Mouse (Mus musculus) midbrain, postnatal 0 days (tissue): ENCODE results near the gene Slc22a16. TPM values are rescaled to one million over a fixed set of nuclear protein-coding genes. Genes with fewer than 3 reads are reported as not detected.

Experiments
- ATAC-seq: fragments of 200-750 bp; cut with Nextera tagmentation; 2 replicates; pipeline ENCODE4 v1.8.0; 2017; ENCODE audit warnings: moderate number of reproducible peaks, mild to moderate bottlenecking, moderate TSS enrichment, moderate library complexity; ENCODE audit not compliant: low FRiP score
- DNase-seq: peaks from one replicate; pipeline ENCODE4 v3.0.0-alpha.2; 2015; ENCODE audit warnings: low spot score
- H3K27ac ChIP-seq: fragments of 300-500 bp; sonication (generic); 2 replicates; pipeline ENCODE4 v1.5.1; 2014; ENCODE audit warnings: low read depth, mild to moderate bottlenecking, low read length, mixed read lengths
- H3K27me3 ChIP-seq: fragments of 300-500 bp; sonication (generic); 2 replicates; pipeline ENCODE4 v1.6.1; 2014; ENCODE audit warnings: low read length, control low read depth, mixed read lengths; ENCODE audit not compliant: insufficient read depth
- H3K36me3 ChIP-seq: fragments of 300-500 bp; sonication (generic); 2 replicates; pipeline ENCODE4 v1.6.1; 2014; ENCODE audit warnings: low read length, control low read depth, mixed read lengths; ENCODE audit not compliant: insufficient read depth
- H3K4me1 ChIP-seq: fragments of 300-500 bp; sonication (generic); 2 replicates; pipeline ENCODE4 v1.6.1; 2014; ENCODE audit warnings: mild to moderate bottlenecking, control low read depth, antibody characterized with exemption, low read length, mixed read lengths; ENCODE audit not compliant: insufficient read depth
- H3K4me2 ChIP-seq: fragments of 300-500 bp; sonication (generic); 2 replicates; pipeline ENCODE4 v1.6.1; 2014; ENCODE audit warnings: low read depth, mild to moderate bottlenecking, low read length, mixed read lengths; ENCODE audit not compliant: poor library complexity, severe bottlenecking
- H3K4me3 ChIP-seq: fragments of 300-500 bp; sonication (generic); 2 replicates; pipeline ENCODE4 v1.5.1; 2014; ENCODE audit warnings: low read depth, mild to moderate bottlenecking, low read length, moderate library complexity
- H3K9ac ChIP-seq: fragments of 300-500 bp; sonication (generic); replicated peaks from 2 replicates; pipeline ENCODE4 v1.6.1; 2014; ENCODE audit warnings: mild to moderate bottlenecking, low read length, moderate library complexity, mixed read lengths; ENCODE audit not compliant: poor library complexity, severe bottlenecking
- H3K9me3 ChIP-seq: fragments of 300-500 bp; sonication (generic); 2 replicates; pipeline ENCODE4 v1.6.1; 2016; ENCODE audit warnings: low read length, control low read depth
- CTCF ChIP-seq: IDR thresholded peaks from 2 replicates; pipeline ENCODE4 v1.5.1; 2016; ENCODE audit warnings: antibody characterized with exemption, mild to moderate bottlenecking
- WGBS: fragments of 180-500 bp; shearing (Covaris S2); extraction: QIAGEN DNeasy Blood & Tissue Kit; methylation state at CpG from one replicate; pipeline ENCODE4 v1.1.7; 2014; 5-methylcytosine and 5-hydroxymethylcytosine counted together
- polyA plus RNA-seq: library from polyadenylated mRNA; unstranded; fragments of >200 nt; fragmentation: Nextera tagmentation; extraction: Ambion mirVana; gene quantifications from 2 replicates; pipeline ENCODE4 v1.2.1, GENCODE M21; 2015
- total RNA-seq: library from RNA; depleted of rRNA; stranded (reverse); fragments of >200 nt; gene quantifications from 2 replicates; pipeline ENCODE4 v1.2.3, GENCODE M21; 2014

Gene Slc22a16
- total and polyA plus RNA-seq, 2 experiments from 2014 or later, result not detected

DNA sequence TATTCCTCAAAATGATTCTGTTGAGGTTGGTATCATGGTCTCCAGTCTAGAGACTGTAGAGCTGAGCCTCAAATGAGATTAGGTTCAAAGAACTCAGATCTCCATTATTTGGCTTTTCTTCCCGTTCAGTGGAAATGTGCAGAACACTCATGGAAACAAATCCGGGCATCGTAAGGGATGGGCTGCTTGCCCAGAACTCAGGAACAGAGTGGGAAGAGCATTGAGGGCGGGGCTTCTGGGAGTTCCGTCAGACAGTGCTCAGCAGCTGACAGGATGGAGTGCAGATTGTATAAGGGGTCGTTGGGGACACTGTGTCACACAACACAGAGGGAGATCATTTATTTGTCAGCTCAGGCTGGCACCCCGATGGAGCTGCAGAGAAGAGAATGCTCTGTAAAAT, 22.1 kb downstream of the Slc22a16 start:
- TF ChIP-seq CTCF, result no peak
- ATAC-seq (no peak), DNase-seq (no peak)
- H3K4me1 ChIP-seq, result no peaks in the 10 kb centered on the region
- WGBS, result 58% methylated on average over 7 of the region's 7 CpGs
- no peak overlapping the region for H3K4me3 ChIP-seq
- no peaks in the 10 kb centered on the region for H3K9me3 ChIP-seq
- H3K4me2 ChIP-seq, result no peak overlapping the region
- no peaks in the 10 kb centered on the region for H3K27me3 ChIP-seq
- H3K9ac ChIP-seq, result no peak overlapping the region
- no peak overlapping the region for H3K27ac ChIP-seq
- H3K36me3 ChIP-seq, result no peaks in the 10 kb centered on the region

DNA sequence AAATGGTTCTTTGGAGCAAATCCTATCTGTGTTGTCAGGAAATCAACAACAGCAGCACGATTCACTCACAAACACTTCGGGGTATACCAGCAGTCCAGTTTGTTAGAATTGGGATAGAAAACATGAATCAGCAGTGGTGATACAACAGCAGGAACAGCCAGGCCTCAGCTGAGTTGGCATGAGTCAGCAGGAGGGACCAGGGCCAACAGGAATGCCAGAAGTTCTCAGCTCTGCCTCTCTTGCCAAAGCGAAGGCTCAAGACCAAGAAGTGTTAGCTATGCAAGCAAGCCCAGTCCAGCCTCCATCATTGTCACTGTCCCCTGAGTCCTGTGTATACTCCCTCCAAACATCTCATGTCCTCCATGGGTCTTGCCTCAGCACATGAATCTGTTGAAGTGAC, 27.0 kb downstream of the Slc22a16 start:
- ATAC-seq, result no peak
- WGBS, result 95% methylated on average over 3 of the region's 3 CpGs
- H3K27me3 ChIP-seq, result no peaks in the 10 kb centered on the region
- H3K27ac ChIP-seq, result no peak overlapping the region
- H3K36me3 ChIP-seq, result no peaks in the 10 kb centered on the region
- H3K4me2 ChIP-seq, result no peak overlapping the region
- DNase-seq, result no peak
- no peaks in the 10 kb centered on the region for H3K4me1 ChIP-seq
- no peaks in the 10 kb centered on the region for H3K9me3 ChIP-seq
- TF ChIP-seq CTCF, result no peak
- no peak overlapping the region for H3K4me3 ChIP-seq
- no peak overlapping the region for H3K9ac ChIP-seq

- peak; percentile 66 for TF ChIP-seq CTCF
- no peak overlapping the region for H3K27ac ChIP-seq
- 37% methylated on average over 6 of the region's 6 CpGs for WGBS
- ATAC-seq (no peak), DNase-seq (peak; percentile 62)
- no peaks in the 10 kb centered on the region for H3K27me3 ChIP-seq
- H3K9ac ChIP-seq, result no peak overlapping the region
- H3K9me3 ChIP-seq, result 0 out of 2 replicates have a peak, but pooled peaks cover 5% of the 10 kb centered on the region
- no peak overlapping the region for H3K4me2 ChIP-seq
- no peaks in the 10 kb centered on the region for H3K36me3 ChIP-seq
- no peak overlapping the region for H3K4me3 ChIP-seq
- no peaks in the 10 kb centered on the region for H3K4me1 ChIP-seq
Measured at GRCm38 (mm10) chr10:40604706-40605394, 34.7 kb downstream of the Slc22a16 start.

DNA sequence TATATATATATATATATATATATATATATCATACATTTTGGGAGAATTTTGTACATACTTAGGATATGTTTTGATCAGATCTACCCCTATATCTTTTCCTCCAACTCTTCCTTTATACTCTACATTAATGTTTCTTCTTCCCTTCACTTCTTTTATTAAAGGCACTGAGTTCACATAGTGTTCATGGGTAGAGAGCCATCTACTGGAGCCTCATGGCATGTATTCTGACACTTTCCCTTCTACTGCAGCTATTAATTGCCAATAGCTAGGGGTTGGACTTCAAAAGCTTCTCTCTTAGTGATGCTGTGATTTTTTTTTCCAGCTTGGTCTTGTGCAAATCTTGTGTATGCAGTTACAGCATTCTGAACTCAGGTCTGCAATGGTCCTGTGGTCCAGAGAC, 47.8 kb downstream of the Slc22a16 start:
- no peak overlapping the region for H3K4me3 ChIP-seq
- peak; percentile 51 for TF ChIP-seq CTCF
- no peaks in the 10 kb centered on the region for H3K27me3 ChIP-seq
- H3K9me3 ChIP-seq, result no peaks in the 10 kb centered on the region
- DNase-seq, result no peak
- H3K27ac ChIP-seq, result no peak overlapping the region
- no peaks in the 10 kb centered on the region for H3K4me1 ChIP-seq
- H3K36me3 ChIP-seq, result no peaks in the 10 kb centered on the region
- no peak overlapping the region for H3K4me2 ChIP-seq
- H3K9ac ChIP-seq, result no peak overlapping the region
- no peak for ATAC-seq

DNA sequence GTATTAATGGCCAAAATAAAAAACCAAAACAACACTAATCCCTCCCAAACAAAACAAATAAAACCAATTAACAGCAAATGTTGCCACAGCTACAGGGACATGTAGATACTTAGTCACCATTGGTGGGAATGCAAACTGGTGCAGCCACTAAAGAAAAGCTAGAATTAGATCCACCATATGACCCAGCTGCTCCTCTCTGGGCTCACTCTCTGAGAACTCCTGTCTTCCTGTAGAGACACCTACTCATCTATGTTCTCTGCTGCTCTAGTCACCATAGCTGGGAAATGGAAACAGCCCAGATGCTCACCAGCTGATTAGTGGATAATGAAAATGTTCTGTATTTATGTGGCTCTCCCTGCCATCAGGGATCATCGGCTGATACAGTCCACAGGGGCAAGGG, 49.6 kb downstream of the Slc22a16 start:
- no peak for ATAC-seq
- 94% methylated on average over 1 of the region's 1 CpGs for WGBS
- Histone ChIP-seq H3K36me3 (no peaks in the 10 kb centered on the region), H3K9ac (no peak overlapping the region), H3K4me1 (no peaks in the 10 kb centered on the region), H3K27me3 (no peaks in the 10 kb centered on the region), H3K9me3 (no peaks in the 10 kb centered on the region), H3K4me3 (no peak overlapping the region), H3K27ac (no peak overlapping the region), H3K4me2 (no peak overlapping the region)
- TF ChIP-seq CTCF, result no peak
- no peak for DNase-seq

- Histone ChIP-seq H3K4me1 (no peaks in the 10 kb centered on the region), H3K4me2 (no peak overlapping the region), H3K27me3 (no peaks in the 10 kb centered on the region), H3K27ac (no peak overlapping the region), H3K9ac (no peak overlapping the region), H3K36me3 (no peaks in the 10 kb centered on the region), H3K4me3 (no peak overlapping the region), H3K9me3 (no peaks in the 10 kb centered on the region)
- DNase-seq, result peak; percentile 40
- no peak for ATAC-seq
- peak; percentile 68 for TF ChIP-seq CTCF
- WGBS, result 79% methylated on average over 7 of the region's 7 CpGs
Measured at GRCm38 (mm10) chr10:40629140-40629539, 59.0 kb downstream of the Slc22a16 start.
